9 mouse cellular contexts compared by ENCODE assay signal in the genomic region with DNA sequence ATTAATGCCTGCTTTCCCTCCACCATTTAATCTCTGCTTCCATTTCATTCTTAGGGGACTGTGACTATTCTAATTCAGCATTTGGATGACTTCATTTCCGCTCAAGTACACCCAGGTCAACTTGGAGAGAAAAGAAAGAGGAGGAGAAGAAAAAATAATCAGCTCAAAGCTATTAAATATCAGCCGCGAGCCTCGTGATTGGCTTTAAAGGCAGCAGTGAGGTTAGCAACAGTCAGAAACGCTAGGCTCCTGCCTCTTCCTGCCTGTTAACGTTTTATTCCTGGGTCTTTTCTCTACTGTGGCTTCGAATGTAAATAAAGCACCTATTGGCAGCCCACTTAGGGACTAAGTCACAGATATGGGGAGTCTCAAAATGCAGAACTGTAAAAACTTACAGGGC.
A peak's percentile ranks its signal among the peaks of the same experiment; 100 is the strongest.
DNase-seq lines count a peak whose midpoint lies in the region; ATAC-seq lines count a peak whose summit lies in the region.
"Had no signal": no experiment of that assay in that cellular context is flagged by ENCODE, and none has a peak within 500 bp of the region (broad histone marks: within the 10 kb centered on the region; RNA-seq: fewer than 3 reads in every experiment).

No protein-coding gene starts in this region.

- DNase-seq in neural tube, embryonic 11.5 days (ENCODE audit: low spot score) = peak; percentile 50
- no peak for DNase-seq in neural tube, embryonic 10.5 days (ENCODE audit: extremely low spot score, low spot score)
- DNase-seq in layer of hippocampus, adult 9-10 months (ENCODE audit: low spot score) = no peak
- no peak for DNase-seq in layer of hippocampus, postnatal 10 days (ENCODE audit: low spot score in 2 of 2)
- no peak for DNase-seq in layer of hippocampus, adult 9-11 months
- DNase-seq: adrenal gland, adult 8-10 months had no signal

- H3K27ac ChIP-seq in neural tube, embryonic 11.5 days (ENCODE audit: low read depth, low read length) = peak overlapping the region; percentile 94
- H3K27ac ChIP-seq in forebrain, embryonic 15.5 days (replicated peaks) = peak overlapping the region; percentile 87
- H3K27ac ChIP-seq in limb, embryonic 12.5 days = peak overlapping the region; percentile 57
- peak overlapping the region; percentile 60 for H3K27ac ChIP-seq in stomach, embryonic 15.5 days

- no peak overlapping the region for H3K4me3 ChIP-seq in neural tube, embryonic 11.5 days (ENCODE audit: low read depth, low read length)
- H3K4me3 ChIP-seq in forebrain, embryonic 15.5 days = no peak overlapping the region
- no peak overlapping the region for H3K4me3 ChIP-seq in limb, embryonic 12.5 days (replicated peaks)
- H3K4me3 ChIP-seq in stomach, embryonic 15.5 days (replicated peaks) = no peak overlapping the region

- peak overlapping the region; percentile 36 for H3K9ac ChIP-seq in neural tube, embryonic 11.5 days (ENCODE audit: low read length)
- H3K9ac ChIP-seq in forebrain, embryonic 15.5 days (replicated peaks) = 0 out of 2 replicates have a peak overlapping the region, but pooled peaks have one; percentile 5
- H3K9ac ChIP-seq in limb, embryonic 12.5 days (replicated peaks) = no peak overlapping the region
- no peak overlapping the region for H3K9ac ChIP-seq in stomach, embryonic 15.5 days

- ATAC-seq in neural tube, embryonic 11.5 days (ENCODE audit: insufficient read depth, low FRiP score, low TSS enrichment) = no peak; the same call in 1 of the 2 replicates
- no peak for ATAC-seq in forebrain, embryonic 15.5 days (replicated peaks)
- no peak for ATAC-seq in limb, embryonic 12.5 days (ENCODE audit: insufficient number of reproducible peaks, insufficient read depth, low FRiP score, low TSS enrichment, low read depth)
- ATAC-seq in stomach, embryonic 15.5 days (ENCODE audit: insufficient read depth, low FRiP score, low read depth) = no peak

- no peaks in the 10 kb centered on the region; the same call in 1 of the 2 replicates for H3K36me3 ChIP-seq in neural tube, embryonic 11.5 days (ENCODE audit: control insufficient read depth, insufficient read depth, low read length)
- H3K36me3 ChIP-seq in forebrain, embryonic 15.5 days = no peaks in the 10 kb centered on the region
- H3K36me3 ChIP-seq in limb, embryonic 12.5 days = peaks cover 2% of the 10 kb centered on the region; the same call in 1 of the 2 replicates
- H3K36me3 ChIP-seq in stomach, embryonic 15.5 days = no peaks in the 10 kb centered on the region

- H3K9me3 ChIP-seq in neural tube, embryonic 11.5 days (ENCODE audit: control insufficient read depth, low read length) = no peaks in the 10 kb centered on the region
- H3K9me3 ChIP-seq in forebrain, embryonic 15.5 days = no peaks in the 10 kb centered on the region
- H3K9me3 ChIP-seq in limb, embryonic 12.5 days = no peaks in the 10 kb centered on the region
- H3K9me3 ChIP-seq in stomach, embryonic 15.5 days = no peaks in the 10 kb centered on the region

- H3K27me3 ChIP-seq in neural tube, embryonic 11.5 days (ENCODE audit: control insufficient read depth, insufficient read depth, low read length) = no peaks in the 10 kb centered on the region
- no peaks in the 10 kb centered on the region for H3K27me3 ChIP-seq in forebrain, embryonic 15.5 days
- no peaks in the 10 kb centered on the region for H3K27me3 ChIP-seq in limb, embryonic 12.5 days
- H3K27me3 ChIP-seq in stomach, embryonic 15.5 days (replicated peaks) = no peaks in the 10 kb centered on the region

- 8% methylated on average over 7 of the region's 7 CpGs for WGBS in neural tube, embryonic 11.5 days
- WGBS in forebrain, embryonic 15.5 days = under 1% methylated on average over 7 of the region's 7 CpGs
- WGBS in limb, embryonic 12.5 days = 14% methylated on average over 7 of the region's 7 CpGs
- WGBS in stomach, embryonic 15.5 days = 9% methylated on average over 7 of the region's 7 CpGs

- H3K4me1 ChIP-seq in neural tube, embryonic 11.5 days (ENCODE audit: control insufficient read depth, insufficient read depth, low read length) = peaks cover 79% of the 10 kb centered on the region
- peaks cover 88% of the 10 kb centered on the region for H3K4me1 ChIP-seq in forebrain, embryonic 15.5 days
- H3K4me1 ChIP-seq in limb, embryonic 12.5 days (replicated peaks) = peaks cover 90% of the 10 kb centered on the region
- H3K4me1 ChIP-seq in stomach, embryonic 15.5 days = peaks cover 43% of the 10 kb centered on the region

- peak overlapping the region; percentile 31 for H3K4me2 ChIP-seq in neural tube, embryonic 11.5 days (ENCODE audit: low read depth)
- peak overlapping the region; percentile 35 for H3K4me2 ChIP-seq in forebrain, embryonic 15.5 days (replicated peaks)
- H3K4me2 ChIP-seq in limb, embryonic 12.5 days = peak overlapping the region; percentile 34
- peak overlapping the region; percentile 36; the same call in 1 of the 2 replicates for H3K4me2 ChIP-seq in stomach, embryonic 15.5 days

Comparison
In these comparisons a context has a peak if more than half of its experiments do, and no peak if none do; other contexts are left out.
1. H3K9ac ChIP-seq: peak in neural tube, embryonic 11.5 days (single experiment) and forebrain, embryonic 15.5 days (single experiment); none in limb, embryonic 12.5 days (single experiment) and stomach, embryonic 15.5 days (single experiment).
2. Peak in every context shown above with its lines, with median percentiles within 50 percentile points of each other: H3K27ac ChIP-seq and H3K4me2 ChIP-seq.